Mouse (Mus musculus): ENCODE results near the gene Ptprt.

DNA sequence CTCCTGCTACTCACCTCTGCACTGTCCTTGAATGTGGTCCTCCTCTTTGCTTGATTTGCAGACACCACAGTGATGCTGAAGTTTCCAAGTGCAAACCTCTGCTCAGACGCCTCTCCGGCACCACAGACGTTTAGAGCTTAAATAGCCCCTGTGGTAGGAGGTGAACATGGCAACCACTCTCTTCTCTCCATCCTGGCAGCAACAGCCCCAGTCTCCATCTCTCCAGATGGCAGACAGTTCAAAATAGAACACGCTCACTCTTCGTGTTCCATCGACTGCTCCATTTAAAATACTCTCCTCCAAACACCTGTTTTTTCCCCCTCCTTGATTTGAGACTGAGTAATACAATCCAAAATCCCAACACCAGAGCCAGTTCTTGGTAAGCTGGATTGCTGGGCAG lies 861.0 kb downstream of the Ptprt start:
- TF ChIP-seq POLR2A (IDR thresholded peaks at IDR 0.05; ENCODE audit: extremely low read depth, insufficient read depth, low read length), result no peak
- no peak for TF ChIP-seq CTCF (IDR thresholded peaks at IDR 0.05; ENCODE audit: low read depth, low read length)
